Mouse (Mus musculus): ENCODE results near the gene Pcsk1n.

Pcsk1n gene

DNA sequence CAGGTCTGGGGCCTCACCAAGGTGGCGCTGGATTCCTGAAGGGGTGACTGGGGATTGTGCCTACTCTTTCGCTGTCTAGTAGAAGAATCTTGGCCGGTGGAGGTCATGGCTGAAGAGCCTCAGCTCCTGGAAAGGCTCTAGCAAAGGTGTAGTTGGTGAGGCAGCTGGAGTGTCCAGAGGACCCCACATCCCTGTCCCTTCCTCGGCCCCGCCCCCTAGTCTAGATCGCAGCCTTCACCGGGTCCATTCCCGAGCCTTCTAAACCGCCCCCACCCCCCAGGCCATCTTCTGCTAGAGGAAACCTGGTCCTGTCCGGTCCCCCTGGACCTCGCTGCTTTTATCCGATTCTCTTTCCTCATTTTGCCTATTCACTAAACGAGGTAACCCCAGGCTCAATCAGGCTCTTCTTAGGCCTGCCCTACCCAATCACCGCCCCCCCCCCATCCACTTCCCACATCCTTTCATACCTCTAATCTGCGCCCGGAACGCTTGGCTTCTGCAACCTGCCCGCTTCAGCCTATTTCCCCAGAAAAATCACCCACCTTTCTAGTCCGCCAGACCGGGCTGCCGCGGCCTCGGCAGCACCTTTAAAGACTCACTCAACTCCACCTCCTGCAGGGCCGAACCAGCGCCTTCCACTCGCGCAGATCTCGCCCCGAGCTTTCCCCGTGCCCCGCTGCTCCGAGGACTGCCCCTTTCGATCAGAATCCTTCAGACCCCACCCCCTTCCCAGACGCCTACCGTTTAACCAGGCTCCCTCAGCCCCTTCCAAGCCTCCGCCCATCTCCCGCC lies 27.7 kb downstream of the Pcsk1n start, which contains the start of gene Hdac6:
TSS of gene Hdac6 (minus strand) at position 782 of the 792 bp plus-strand sequence.
- no peak for DNase-seq (ENCODE audit: low spot score in 2 of 2)

GRCm38 (mm10) chrX:7947900-7948492 lies 28.4 kb downstream of the Pcsk1n start:
- peak; percentile 86 to 88 for DNase-seq (ENCODE audit: low spot score in 2 of 2)

GRCm38 (mm10) chrX:7950091-7950490 lies 30.5 kb downstream of the Pcsk1n start:
- no peak for DNase-seq (ENCODE audit: low spot score in 2 of 2)

- no peak for DNase-seq (ENCODE audit: low spot score in 2 of 2)
Measured at GRCm38 (mm10) chrX:7958868-7959267, 39.2 kb downstream of the Pcsk1n start.

GRCm38 (mm10) chrX:7963829-7964626 lies 44.4 kb downstream of the Pcsk1n start:
- DNase-seq (ENCODE audit: low spot score in 2 of 2) = no peak

GRCm38 (mm10) chrX:7966161-7966560 lies 46.5 kb downstream of the Pcsk1n start:
- DNase-seq (ENCODE audit: low spot score in 2 of 2) = no peak

DNA sequence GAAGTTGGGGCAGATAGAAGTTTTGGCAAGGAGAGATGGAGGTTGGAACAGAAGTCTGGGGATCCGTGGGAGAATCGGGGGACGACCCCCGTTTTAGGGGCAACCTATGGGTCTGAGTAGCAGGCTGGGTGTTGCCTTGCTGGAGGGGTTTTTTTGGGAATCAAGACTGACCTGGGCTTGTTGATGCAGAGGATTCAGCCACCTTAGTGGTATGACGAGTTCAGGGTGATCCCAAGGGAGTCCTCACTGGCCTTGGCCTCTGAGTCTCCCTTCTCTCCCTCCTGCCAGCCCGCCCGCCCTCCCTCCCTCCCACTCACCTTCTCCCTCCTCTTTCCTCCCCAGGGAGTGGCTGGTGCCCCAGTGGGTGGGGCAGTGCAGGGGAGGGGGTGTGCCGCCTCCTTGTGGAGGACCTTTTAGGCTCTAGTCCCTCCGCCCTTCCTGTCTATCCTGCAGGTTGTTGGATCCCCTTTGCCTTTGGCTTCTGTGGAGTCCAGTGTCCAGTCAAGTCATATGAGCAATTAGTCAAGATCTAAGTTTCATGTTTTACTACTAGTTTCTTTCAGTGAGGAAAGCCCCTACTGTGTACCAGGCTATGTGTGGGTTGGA lies 48.1 kb downstream of the Pcsk1n start:
- DNase-seq (ENCODE audit: low spot score in 2 of 2) = peak; percentile 74 to 76

DNA sequence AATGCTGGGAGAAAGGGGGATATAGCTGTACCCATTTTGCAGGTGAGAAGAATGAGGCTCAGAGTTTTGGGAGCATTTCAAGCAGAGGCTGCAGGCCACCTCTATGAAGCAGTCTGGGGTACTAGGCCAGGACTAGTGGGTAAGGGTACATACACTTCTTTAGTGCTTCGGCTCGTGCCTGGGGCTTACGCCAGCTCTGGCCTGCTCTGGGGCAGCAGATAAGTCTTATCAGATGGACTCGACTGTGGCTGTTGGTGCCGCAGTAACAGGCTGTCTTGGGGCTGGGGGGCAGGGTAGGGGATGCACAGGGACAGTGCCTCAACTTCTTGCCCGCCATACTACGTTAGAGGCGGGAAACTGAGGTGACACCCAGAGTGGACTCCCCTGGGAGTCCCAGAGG lies 48.6 kb downstream of the Pcsk1n start:
- peak; percentile 45 to 70 for DNase-seq (ENCODE audit: low spot score in 2 of 2)

GRCm38 (mm10) chrX:7968899-7969298 lies 49.3 kb downstream of the Pcsk1n start:
- no peak for DNase-seq (ENCODE audit: low spot score in 2 of 2)

- peak; percentile 82 to 84 for DNase-seq (ENCODE audit: low spot score in 2 of 2)
Measured at GRCm38 (mm10) chrX:7971292-7971691, 51.7 kb downstream of the Pcsk1n start.

All from spleen, postnatal 4 days (tissue).